Mouse (Mus musculus): ENCODE results near the gene Dnajc3. TPM values are rescaled to one million over a fixed set of nuclear protein-coding genes. Genes with fewer than 3 reads are reported as not detected.

Gene Dnajc3
- total and polyA plus RNA-seq, 3 experiments, result 12.7 to 18.5 TPM; not detected in 1

GRCm38 (mm10) chr14:118995226-118995925, 57.6 kb downstream of the Dnajc3 start:
- no peak for DNase-seq (ENCODE audit: low read depth, low spot score)
- Histone ChIP-seq H3K27me3 (ENCODE audit: control insufficient read depth in 1 of 2, insufficient read depth in 2 of 2, low read length in 2 of 2) (no peaks in the 10 kb centered on the region), H3K9me3 (replicated peaks; ENCODE audit: insufficient read depth, low read length) (no peaks in the 10 kb centered on the region), H3K9ac (ENCODE audit: control insufficient read depth, low read depth, low read length, poor library complexity, severe bottlenecking) (no peak overlapping the region), H3K36me3 (ENCODE audit: control insufficient read depth in 1 of 2, insufficient read depth in 2 of 2, low read length in 2 of 2) (no peaks in the 10 kb centered on the region), H3K27ac (ENCODE audit: control insufficient read depth, low read depth, low read length) (no peak overlapping the region), H3K79me2 (ENCODE audit: control insufficient read depth, insufficient read depth, low read length, poor library complexity) (no peaks in the 10 kb centered on the region), H3K4me1 (ENCODE audit: control insufficient read depth in 1 of 2, insufficient read depth in 2 of 2, low read length in 2 of 2) (no peaks in the 10 kb centered on the region), H3K4me3 (ENCODE audit: control insufficient read depth in 1 of 2, insufficient read depth in 1 of 2, low read depth in 2 of 2, low read length in 2 of 2) (no peak overlapping the region)
- TF ChIP-seq RCOR1 (IDR thresholded peaks at IDR 0.05; ENCODE audit: low read depth, low read length), result no peak
- no peak for TF ChIP-seq ZC3H11A (IDR thresholded peaks at IDR 0.05; ENCODE audit: low read depth, low read length)
- no peak for TF ChIP-seq NRF1 (IDR thresholded peaks at IDR 0.05; ENCODE audit: insufficient read depth, low read depth, low read length, poor library complexity, severe bottlenecking)
- no peak for TF ChIP-seq USF2 (IDR thresholded peaks at IDR 0.05; ENCODE audit: borderline replicate concordance in 1 of 2, insufficient read depth in 1 of 2, low read depth in 1 of 2, low read length in 2 of 2)
- TF ChIP-seq GATA1 (IDR thresholded peaks at IDR 0.05; ENCODE audit: low read depth, low read length), result no peak
- no peak for TF ChIP-seq ETS1 (IDR thresholded peaks at IDR 0.05; ENCODE audit: low read depth, low read length)

DNA sequence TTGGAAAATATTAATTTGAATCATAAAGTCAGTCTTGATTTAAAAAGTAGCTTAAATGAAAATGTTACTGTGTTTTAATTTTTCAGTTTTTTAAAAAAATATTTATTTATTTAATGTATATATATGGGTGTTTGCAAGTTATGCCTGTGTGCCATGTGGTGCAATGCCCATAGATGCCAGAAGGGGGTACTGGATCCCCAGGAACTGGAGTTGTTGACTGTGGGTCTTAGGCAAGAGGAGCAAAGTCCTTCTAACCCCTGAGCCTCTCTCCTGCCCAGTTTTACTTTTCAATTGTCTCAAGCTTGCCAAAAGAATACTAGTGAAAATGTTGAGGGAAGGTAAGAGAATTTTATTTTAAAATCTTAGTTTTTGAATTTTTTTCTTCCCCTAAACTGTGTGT, 65.5 kb downstream of the Dnajc3 start:
- Histone ChIP-seq H3K36me3 (ENCODE audit: control insufficient read depth in 1 of 2, insufficient read depth in 2 of 2, low read length in 2 of 2) (no peaks in the 10 kb centered on the region), H3K9ac (ENCODE audit: control insufficient read depth, low read depth, low read length, poor library complexity, severe bottlenecking) (no peak overlapping the region), H3K27me3 (ENCODE audit: control insufficient read depth in 1 of 2, insufficient read depth in 2 of 2, low read length in 2 of 2) (no peaks in the 10 kb centered on the region), H3K9me3 (replicated peaks; ENCODE audit: insufficient read depth, low read length) (no peaks in the 10 kb centered on the region), H3K4me1 (ENCODE audit: control insufficient read depth in 1 of 2, insufficient read depth in 2 of 2, low read length in 2 of 2) (no peaks in the 10 kb centered on the region), H3K4me3 (ENCODE audit: control insufficient read depth in 1 of 2, insufficient read depth in 1 of 2, low read depth in 2 of 2, low read length in 2 of 2) (no peak overlapping the region), H3K27ac (ENCODE audit: control insufficient read depth, low read depth, low read length) (no peak overlapping the region), H3K79me2 (ENCODE audit: control insufficient read depth, insufficient read depth, low read length, poor library complexity) (no peaks in the 10 kb centered on the region)
- TF ChIP-seq KAT2A (conservative IDR thresholded peaks at IDR 0.05; ENCODE audit: low read depth, low read length), result no peak
- peak; percentile 57 for TF ChIP-seq RAD21 (IDR thresholded peaks at IDR 0.05; ENCODE audit: low read depth, low read length)
- TF ChIP-seq CTCF (IDR thresholded peaks at IDR 0.05 in 2 of 3, conservative IDR thresholded peaks at IDR 0.05 in 1 of 3; ENCODE audit: control insufficient read depth in 1 of 3, insufficient read depth in 1 of 3, low read depth in 2 of 3, low read length in 3 of 3, poor library complexity in 1 of 3, severe bottlenecking in 1 of 3), result peak; percentile 29 to 47 (median 39)
- DNase-seq (ENCODE audit: low read depth, low spot score), result peak; percentile 48

DNA sequence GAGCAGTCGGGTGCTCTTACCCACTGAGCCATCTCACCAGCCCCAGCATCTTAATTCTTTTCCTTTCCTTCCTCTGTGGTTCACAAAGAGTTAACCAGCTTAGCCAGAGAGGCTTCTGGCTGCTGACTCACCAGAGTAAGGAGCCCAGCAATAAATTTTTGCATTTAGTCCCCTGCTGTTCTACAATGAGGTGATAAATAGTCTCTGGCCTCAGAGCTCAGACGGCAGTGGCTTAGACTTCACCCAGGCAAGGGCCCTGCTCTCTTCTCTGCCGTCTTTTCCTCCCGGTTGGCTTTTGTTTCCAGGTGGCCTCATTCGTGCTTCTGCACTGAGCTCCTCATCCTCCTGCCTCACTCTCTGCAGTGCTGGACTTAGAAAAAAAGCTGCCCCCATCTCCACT, 68.1 kb downstream of the Dnajc3 start:
- H3K9me3 ChIP-seq (replicated peaks; ENCODE audit: insufficient read depth, low read length), result no peaks in the 10 kb centered on the region
- peak; percentile 36 for DNase-seq (ENCODE audit: low read depth, low spot score)
- H3K9ac ChIP-seq (ENCODE audit: control insufficient read depth, low read depth, low read length, poor library complexity, severe bottlenecking), result peak overlapping the region; percentile 40
- no peaks in the 10 kb centered on the region for H3K27me3 ChIP-seq (ENCODE audit: control insufficient read depth in 1 of 2, insufficient read depth in 2 of 2, low read length in 2 of 2)
- no peak overlapping the region for H3K27ac ChIP-seq (ENCODE audit: control insufficient read depth, low read depth, low read length)
- TF ChIP-seq SMC3 (IDR thresholded peaks at IDR 0.05; ENCODE audit: low read depth, low read length) (no peak), MXI1 (IDR thresholded peaks at IDR 0.05; ENCODE audit: low read depth, low read length) (no peak), TBP (IDR thresholded peaks at IDR 0.05; ENCODE audit: low read depth, low read length) (no peak), NELFE (IDR thresholded peaks at IDR 0.05; ENCODE audit: low read depth, low read length) (no peak), EP300 (IDR thresholded peaks at IDR 0.05; ENCODE audit: low read depth in 1 of 2, low read length in 2 of 2) (no peak), NRF1 (IDR thresholded peaks at IDR 0.05; ENCODE audit: insufficient read depth, low read depth, low read length, poor library complexity, severe bottlenecking) (no peak), MYB (IDR thresholded peaks at IDR 0.05; ENCODE audit: low read depth, low read length) (no peak), ZC3H11A (IDR thresholded peaks at IDR 0.05; ENCODE audit: low read depth, low read length) (no peak), CHD2 (IDR thresholded peaks at IDR 0.05; ENCODE audit: low read length) (no peak), USF2 (IDR thresholded peaks at IDR 0.05; ENCODE audit: borderline replicate concordance in 1 of 2, insufficient read depth in 1 of 2, low read depth in 1 of 2, low read length in 2 of 2) (no peak), RAD21 (IDR thresholded peaks at IDR 0.05; ENCODE audit: low read depth, low read length) (no peak), CTCF (IDR thresholded peaks at IDR 0.05 in 2 of 3, conservative IDR thresholded peaks at IDR 0.05 in 1 of 3; ENCODE audit: control insufficient read depth in 1 of 3, insufficient read depth in 1 of 3, low read depth in 2 of 3, low read length in 3 of 3, poor library complexity in 1 of 3, severe bottlenecking in 1 of 3) (no peak), ZMIZ1 (IDR thresholded peaks at IDR 0.05; ENCODE audit: low read depth, low read length) (no peak), TCF12 (IDR thresholded peaks at IDR 0.05; ENCODE audit: low read depth, low read length) (no peak), POLR2AphosphoS2 (IDR thresholded peaks at IDR 0.05; ENCODE audit: low read length) (no peak)
- no peaks in the 10 kb centered on the region for H3K4me1 ChIP-seq (ENCODE audit: control insufficient read depth in 1 of 2, insufficient read depth in 2 of 2, low read length in 2 of 2)
- H3K36me3 ChIP-seq (ENCODE audit: control insufficient read depth in 1 of 2, insufficient read depth in 2 of 2, low read length in 2 of 2), result no peaks in the 10 kb centered on the region
- H3K4me3 ChIP-seq (ENCODE audit: control insufficient read depth in 1 of 2, insufficient read depth in 1 of 2, low read depth in 2 of 2, low read length in 2 of 2), result peak overlapping the region in 1 of 2 experiments; percentile 84; a peak in 3 of 4 replicates
- no peaks in the 10 kb centered on the region for H3K79me2 ChIP-seq (ENCODE audit: control insufficient read depth, insufficient read depth, low read length, poor library complexity)
